Mouse (Mus musculus): ENCODE data around the gene Thap2. TPM values are rescaled to one million over a fixed set of nuclear protein-coding genes. Genes with fewer than 3 reads are reported as not detected.

Thap2 gene
- polyA plus RNA-seq, 1 experiment from 2014 or later = 21.5 TPM

GRCm38 (mm10) chr10:115382846-115383643, 1.2 kb downstream of the Thap2 start:
- no peaks in the 10 kb centered on the region; the same call in 1 of the 2 replicates for H3K36me3 ChIP-seq
- no peaks in the 10 kb centered on the region for H3K27me3 ChIP-seq
- H3K9me3 ChIP-seq = no peaks in the 10 kb centered on the region
- 34% methylated on average over 12 of the region's 12 CpGs for WGBS
- H3K4me3 ChIP-seq = peak overlapping the region; percentile 94
- H3K4me1 ChIP-seq = peaks cover 16% of the 10 kb centered on the region
- H3K4me2 ChIP-seq = peak overlapping the region; percentile 48
- H3K27ac ChIP-seq = peak overlapping the region; percentile 99
- ATAC-seq (ENCODE audit: insufficient number of reproducible peaks, low FRiP score, low TSS enrichment, low read depth) = no peak
- H3K9ac ChIP-seq = no peak overlapping the region

DNA sequence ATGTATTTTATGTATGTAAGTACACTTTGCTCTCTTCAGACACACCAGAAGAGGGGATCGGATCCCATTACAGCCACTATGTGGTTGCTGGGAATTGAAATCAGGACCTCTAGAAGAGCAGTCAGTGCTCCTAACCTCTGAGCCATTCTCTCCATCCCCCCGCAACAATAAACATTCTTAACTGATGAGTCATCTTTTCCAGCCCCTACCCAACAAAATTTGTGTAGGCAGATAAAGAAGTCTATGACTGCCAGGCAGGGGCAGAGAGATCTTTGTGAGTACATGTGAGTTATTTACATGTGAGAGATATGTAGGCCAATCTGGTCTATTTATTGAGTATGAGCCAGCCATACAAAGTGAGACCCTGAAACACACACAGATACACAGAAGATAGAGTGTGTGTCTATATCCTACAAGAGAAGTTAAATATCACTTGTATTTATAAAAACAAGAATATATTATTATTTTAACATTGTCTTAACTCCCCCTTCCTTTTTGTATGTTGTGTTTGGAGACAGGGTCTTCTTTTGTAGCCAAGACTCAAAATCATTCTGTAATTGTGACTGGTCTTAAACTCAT, 2.6 kb downstream of the Thap2 start:
- Histone ChIP-seq H3K9ac (no peak overlapping the region), H3K27ac (no peak overlapping the region), H3K4me2 (no peak overlapping the region), H3K36me3 (no peaks in the 10 kb centered on the region; the same call in 1 of the 2 replicates), H3K9me3 (no peaks in the 10 kb centered on the region), H3K4me1 (peaks cover 11% of the 10 kb centered on the region), H3K4me3 (no peak overlapping the region), H3K27me3 (no peaks in the 10 kb centered on the region)
- WGBS = 73% methylated on average over 2 of the region's 2 CpGs
- ATAC-seq (ENCODE audit: insufficient number of reproducible peaks, low FRiP score, low TSS enrichment, low read depth) = no peak

GRCm38 (mm10) chr10:115363151-115363550, 21.1 kb downstream of the Thap2 start:
- Histone ChIP-seq H3K4me3 (peak overlapping the region; percentile 64), H3K4me1 (peaks cover 12% of the 10 kb centered on the region), H3K4me2 (peak overlapping the region; percentile 61), H3K9me3 (no peaks in the 10 kb centered on the region), H3K9ac (no peak overlapping the region), H3K36me3 (no peaks in the 10 kb centered on the region), H3K27ac (peak overlapping the region; percentile 93), H3K27me3 (no peaks in the 10 kb centered on the region)
- no peak for ATAC-seq (ENCODE audit: insufficient number of reproducible peaks, low FRiP score, low TSS enrichment, low read depth)
- 79% methylated on average over 4 of the region's 4 CpGs for WGBS

DNA sequence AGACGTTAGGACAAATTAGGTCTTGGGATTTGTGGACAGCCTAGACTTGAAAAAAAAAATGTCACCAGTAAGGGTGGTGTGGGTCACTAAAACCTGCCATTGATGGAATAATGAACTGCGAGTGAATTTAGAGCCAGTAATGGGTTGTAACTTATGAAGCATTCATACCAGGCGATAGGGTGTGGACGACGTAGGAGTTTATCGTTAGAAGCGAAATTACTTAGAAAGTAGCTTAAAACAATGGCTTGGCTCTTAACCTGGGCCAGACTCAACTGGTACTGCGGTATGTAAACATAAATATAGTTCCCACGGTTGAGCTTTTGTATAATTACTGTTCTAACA, 21.6 kb downstream of the Thap2 start:
- H3K36me3 ChIP-seq = no peaks in the 10 kb centered on the region
- H3K4me2 ChIP-seq = peak overlapping the region; percentile 61
- H3K9me3 ChIP-seq = no peaks in the 10 kb centered on the region
- H3K9ac ChIP-seq = peak overlapping the region; percentile 48
- peak overlapping the region; percentile 64 for H3K4me3 ChIP-seq
- WGBS = 6% methylated on average over 9 of the region's 9 CpGs
- no peaks in the 10 kb centered on the region for H3K27me3 ChIP-seq
- peak overlapping the region; percentile 93 for H3K27ac ChIP-seq
- ATAC-seq (ENCODE audit: insufficient number of reproducible peaks, low FRiP score, low TSS enrichment, low read depth) = no peak
- H3K4me1 ChIP-seq = peaks cover 12% of the 10 kb centered on the region

GRCm38 (mm10) chr10:115361840-115362622, 22.2 kb downstream of the Thap2 start, which contains the start of gene Tmem19:
Gene Tmem19 (minus strand): TSS chr10:115362501.
- H3K9ac ChIP-seq = peak within 1 kb of the TSS; percentile 48
- H3K4me1 ChIP-seq = peaks cover 12% of the 10 kb centered on the region
- WGBS = under 1% methylated on average over 58 of the region's 58 CpGs

DNA sequence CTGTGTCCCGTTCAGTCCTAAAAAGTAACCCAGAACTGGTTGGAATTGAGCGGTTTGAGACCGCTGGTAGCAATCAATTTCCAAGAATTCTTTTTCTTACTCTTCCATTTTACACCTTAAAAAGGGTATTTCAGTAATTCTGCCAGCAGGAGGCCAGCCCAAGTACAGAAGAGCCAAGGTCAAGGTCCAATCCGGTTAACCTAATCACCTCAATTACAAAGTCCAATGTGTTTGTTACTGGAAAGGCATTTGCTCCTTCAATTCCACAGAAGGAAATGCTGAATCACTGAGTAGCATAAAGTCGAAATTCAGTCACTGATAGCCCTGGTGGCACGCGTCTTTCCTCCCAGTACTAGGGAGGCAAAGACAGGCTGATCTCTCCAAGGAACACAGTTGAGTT, 25.2 kb downstream of the Thap2 start:
- no peak overlapping the region for H3K27ac ChIP-seq
- H3K9ac ChIP-seq = no peak overlapping the region
- H3K4me2 ChIP-seq = no peak overlapping the region
- no peaks in the 10 kb centered on the region for H3K27me3 ChIP-seq
- no peak for ATAC-seq (ENCODE audit: insufficient number of reproducible peaks, low FRiP score, low TSS enrichment, low read depth)
- WGBS = 84% methylated on average over 7 of the region's 7 CpGs
- H3K4me3 ChIP-seq = no peak overlapping the region
- peaks cover 10% of the 10 kb centered on the region for H3K36me3 ChIP-seq
- H3K9me3 ChIP-seq = no peaks in the 10 kb centered on the region
- peaks cover 12% of the 10 kb centered on the region for H3K4me1 ChIP-seq

More at GRCm38 (mm10) chr10:115361840-115362622, 22.2 kb downstream of the Thap2 start, which contains the start of gene Tmem19:
- Histone ChIP-seq H3K4me2 (peak within 1 kb of the TSS; percentile 61), H3K27ac (peak within 1 kb of the TSS; percentile 93), H3K4me3 (peak within 1 kb of the TSS; percentile 64), H3K9me3 (no peaks in the 10 kb centered on the region), H3K27me3 (no peaks in the 10 kb centered on the region), H3K36me3 (peaks cover 2% of the 10 kb centered on the region; the same call in 1 of the 2 replicates)
- ATAC-seq (ENCODE audit: insufficient number of reproducible peaks, low FRiP score, low TSS enrichment, low read depth) = peak; percentile 98

GRCm38 (mm10) chr10:115358216-115358919, 25.9 kb downstream of the Thap2 start:
- WGBS = 91% methylated on average over 17 of the region's 17 CpGs
- peaks cover 10% of the 10 kb centered on the region for H3K36me3 ChIP-seq
- no peak for ATAC-seq (ENCODE audit: insufficient number of reproducible peaks, low FRiP score, low TSS enrichment, low read depth)
- H3K4me1 ChIP-seq = peaks cover 12% of the 10 kb centered on the region
- H3K9ac ChIP-seq = no peak overlapping the region
- H3K4me2 ChIP-seq = no peak overlapping the region
- no peak overlapping the region for H3K27ac ChIP-seq
- H3K9me3 ChIP-seq = no peaks in the 10 kb centered on the region
- H3K4me3 ChIP-seq = no peak overlapping the region
- no peaks in the 10 kb centered on the region for H3K27me3 ChIP-seq

DNA sequence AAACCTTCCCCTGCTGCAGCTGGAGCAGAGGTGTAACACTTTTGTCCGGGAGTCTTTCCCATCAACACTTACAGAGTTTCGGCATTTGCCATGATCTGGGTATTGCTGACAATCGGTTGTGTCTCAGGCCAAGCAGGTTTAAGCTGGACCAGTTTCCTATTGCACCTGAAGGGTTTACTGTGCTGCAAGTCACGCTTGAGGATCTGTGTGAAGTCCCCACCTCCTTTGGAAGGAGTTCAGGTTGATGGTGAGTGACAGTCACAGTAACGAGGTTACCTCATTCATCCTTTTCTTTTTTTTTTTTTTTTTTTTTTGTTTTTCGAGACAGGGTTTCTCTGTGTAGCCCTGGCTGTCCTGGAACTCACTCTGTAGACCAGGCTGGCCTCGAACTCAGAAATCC, 28.1 kb downstream of the Thap2 start:
- H3K4me2 ChIP-seq = no peak overlapping the region
- H3K4me1 ChIP-seq = peaks cover under 1% of the 10 kb centered on the region; the same call in 1 of the 2 replicates
- WGBS = 87% methylated on average over 6 of the region's 7 CpGs
- no peak overlapping the region for H3K4me3 ChIP-seq
- no peak overlapping the region for H3K27ac ChIP-seq
- peaks cover 10% of the 10 kb centered on the region for H3K36me3 ChIP-seq
- no peak overlapping the region for H3K9ac ChIP-seq
- H3K9me3 ChIP-seq = no peaks in the 10 kb centered on the region
- no peak for ATAC-seq (ENCODE audit: insufficient number of reproducible peaks, low FRiP score, low TSS enrichment, low read depth)
- H3K27me3 ChIP-seq = no peaks in the 10 kb centered on the region

- no peak for ATAC-seq (ENCODE audit: insufficient number of reproducible peaks, low FRiP score, low TSS enrichment, low read depth)
- no peaks in the 10 kb centered on the region for H3K27me3 ChIP-seq
- H3K9ac ChIP-seq = no peak overlapping the region
- 86% methylated on average over 6 of the region's 6 CpGs for WGBS
- no peak overlapping the region for H3K4me3 ChIP-seq
- H3K36me3 ChIP-seq = peaks cover 10% of the 10 kb centered on the region
- no peak overlapping the region for H3K4me2 ChIP-seq
- no peak overlapping the region for H3K27ac ChIP-seq
- no peaks in the 10 kb centered on the region for H3K4me1 ChIP-seq
- no peaks in the 10 kb centered on the region for H3K9me3 ChIP-seq
These were observed 29.2 kb downstream of the Thap2 start for GRCm38 (mm10) chr10:115355016-115355415.

DNA sequence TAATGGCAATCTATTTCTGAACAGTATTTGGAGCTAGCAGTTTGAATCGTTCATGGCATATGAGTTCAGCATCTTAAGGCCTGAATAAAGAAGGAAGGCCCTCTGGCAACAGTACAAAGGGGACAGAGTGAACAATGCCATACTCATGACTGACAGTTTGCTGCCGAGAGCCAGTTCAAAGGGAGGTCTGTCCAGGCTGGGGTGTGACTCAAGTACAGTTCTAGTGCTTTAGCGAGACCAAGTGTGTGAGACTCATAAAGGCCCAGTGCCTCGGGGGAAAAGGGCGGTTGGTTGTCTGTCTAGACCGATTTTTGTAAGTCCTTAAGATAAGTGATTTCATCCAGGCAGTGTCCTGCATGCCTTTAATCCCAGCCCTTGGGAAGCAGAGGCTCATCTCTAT, 29.7 kb downstream of the Thap2 start:
- no peaks in the 10 kb centered on the region for H3K9me3 ChIP-seq
- H3K4me2 ChIP-seq = no peak overlapping the region
- H3K27ac ChIP-seq = no peak overlapping the region
- no peaks in the 10 kb centered on the region for H3K4me1 ChIP-seq
- no peak for ATAC-seq (ENCODE audit: insufficient number of reproducible peaks, low FRiP score, low TSS enrichment, low read depth)
- no peaks in the 10 kb centered on the region for H3K27me3 ChIP-seq
- peaks cover 10% of the 10 kb centered on the region for H3K36me3 ChIP-seq
- WGBS = 68% methylated on average over 6 of the region's 6 CpGs
- H3K9ac ChIP-seq = no peak overlapping the region
- H3K4me3 ChIP-seq = no peak overlapping the region

DNA sequence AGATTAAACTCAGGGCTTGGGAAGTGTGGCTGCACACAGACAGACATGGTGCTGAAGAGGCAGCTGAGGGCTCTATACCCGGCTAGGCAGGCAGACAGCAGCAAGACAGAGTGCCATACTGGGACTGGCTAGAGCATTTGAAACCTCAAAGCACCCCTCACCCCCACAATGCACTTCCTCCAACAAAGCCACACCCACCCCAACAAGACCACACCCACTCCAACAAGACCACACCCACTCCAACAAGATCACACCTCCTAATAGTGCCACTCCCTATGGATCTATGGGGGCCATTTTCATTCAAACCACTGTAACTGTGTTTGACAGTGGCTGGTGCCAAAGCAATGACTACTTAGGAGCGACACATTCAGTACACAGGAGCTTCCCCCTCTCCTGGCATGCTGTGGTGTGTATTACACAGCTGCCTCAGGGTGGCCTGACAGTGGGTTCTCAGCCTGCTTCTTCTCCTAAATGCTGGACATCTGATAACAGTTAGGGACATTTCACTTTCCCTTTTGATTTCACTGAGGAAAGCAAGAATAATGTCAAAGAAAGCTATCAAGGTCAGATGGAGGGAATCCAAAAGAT, 33.3 kb downstream of the Thap2 start:
- H3K4me3 ChIP-seq = no peak overlapping the region
- no peak for ATAC-seq (ENCODE audit: insufficient number of reproducible peaks, low FRiP score, low TSS enrichment, low read depth)
- WGBS = 76% methylated on average over 2 of the region's 2 CpGs
- H3K27ac ChIP-seq = no peak overlapping the region
- H3K9me3 ChIP-seq = no peaks in the 10 kb centered on the region
- no peaks in the 10 kb centered on the region for H3K27me3 ChIP-seq
- H3K9ac ChIP-seq = no peak overlapping the region
- H3K4me1 ChIP-seq = no peaks in the 10 kb centered on the region
- H3K36me3 ChIP-seq = peaks cover 5% of the 10 kb centered on the region
- H3K4me2 ChIP-seq = no peak overlapping the region
